Mouse (Mus musculus) olfactory bulb, adult 2 months (tissue): ENCODE data around the gene 4930595D18Rik.

Source experiments
- CTCF ChIP-seq: fragments of 200-500 bp; IDR thresholded peaks from 2 replicates; pipeline ENCODE4 v1.5.1; 2012; ENCODE audit warnings: low read depth, mild to moderate bottlenecking, low read length, moderate library complexity; ENCODE audit not compliant: insufficient read depth
- POLR2A ChIP-seq: fragments of 200-500 bp; IDR thresholded peaks from 2 replicates; pipeline ENCODE4 v1.6.1; 2012; ENCODE audit warnings: mild to moderate bottlenecking, low read depth, low read length, moderate library complexity; ENCODE audit not compliant: insufficient read depth

DNA sequence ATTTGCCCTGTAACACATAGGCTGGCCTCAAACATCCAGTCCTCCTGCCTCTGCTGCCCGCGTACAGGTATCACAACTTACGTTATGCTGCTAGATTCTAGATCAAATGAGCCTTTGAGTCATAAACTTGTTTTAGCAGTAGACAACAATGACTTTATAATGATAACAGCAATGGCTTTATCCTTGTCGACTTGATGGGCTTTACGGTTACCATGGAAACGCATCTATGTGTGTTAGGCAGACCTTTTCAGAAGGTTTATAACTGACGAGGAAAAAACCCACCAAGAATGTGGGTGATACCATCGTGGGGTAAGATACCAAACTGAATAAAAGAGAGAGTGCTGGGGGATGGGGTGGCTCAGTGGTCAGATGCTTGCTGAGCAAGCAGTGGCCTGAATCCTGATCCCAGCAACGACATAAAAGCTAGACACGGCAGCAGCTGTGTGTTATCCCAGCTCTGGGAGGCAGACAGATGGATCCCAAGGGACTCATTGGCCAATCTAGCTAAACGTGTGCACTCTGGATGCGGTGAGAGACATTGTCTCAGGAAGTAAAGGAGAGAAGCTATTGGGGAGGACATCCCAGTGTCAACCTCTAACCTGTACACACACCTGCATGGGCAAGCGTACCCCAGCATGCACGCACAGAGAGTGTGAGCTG, 59.6 kb downstream of the 4930595D18Rik start:
- TF ChIP-seq CTCF (no peak), POLR2A (no peak)
